Mouse (Mus musculus): Measurements from ENCODE around the gene Bckdhb. TPM values are rescaled to one million over a fixed set of nuclear protein-coding genes. Genes with fewer than 3 reads are reported as not detected.

Bckdhb gene
- polyA plus RNA-seq, 1 experiment: 57.7 TPM

DNA sequence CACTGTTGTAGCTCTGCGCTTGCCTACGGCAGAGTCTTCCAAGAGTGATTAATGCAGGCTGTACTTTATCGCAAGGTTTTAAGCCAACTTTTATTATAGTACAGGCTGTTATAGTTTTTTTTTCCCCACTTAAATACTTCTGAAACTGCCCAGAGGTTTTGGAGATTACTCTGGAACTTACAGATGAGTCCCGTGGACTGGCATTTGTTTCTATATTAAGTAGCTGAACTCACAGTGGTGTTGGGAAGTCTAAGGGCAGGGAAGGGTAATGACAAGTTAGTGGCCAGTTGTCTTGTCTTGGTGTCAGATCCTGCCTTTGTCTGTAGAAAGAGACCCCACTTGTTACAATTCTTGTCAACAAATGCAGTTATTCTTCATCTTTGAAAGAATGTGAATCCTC lies 158.6 kb downstream of the Bckdhb start:
- TF ChIP-seq CTCF (conservative IDR thresholded peaks at IDR 0.05; ENCODE audit: insufficient read depth, insufficient read length, low read depth, low read length) (no peak), POLR2A (IDR thresholded peaks at IDR 0.05; ENCODE audit: low read depth, low read length) (no peak)
- Histone ChIP-seq H3K27ac (ENCODE audit: insufficient read depth, low read depth, low read length) (no peak overlapping the region), H3K4me3 (ENCODE audit: insufficient read depth, low read depth, low read length) (no peak overlapping the region), H3K4me1 (ENCODE audit: control insufficient read depth, insufficient read depth, low read length) (no peaks in the 10 kb centered on the region), H3K27me3 (replicated peaks; ENCODE audit: control insufficient read depth, insufficient read depth, low read length) (no peaks in the 10 kb centered on the region), H3K36me3 (ENCODE audit: control insufficient read depth, insufficient read depth, low read length) (no peaks in the 10 kb centered on the region)
- 70% methylated on average over 4 of the region's 4 CpGs for WGBS
- no peak for DNase-seq

- TF ChIP-seq CTCF (conservative IDR thresholded peaks at IDR 0.05; ENCODE audit: insufficient read depth, insufficient read length, low read depth, low read length) (no peak), POLR2A (IDR thresholded peaks at IDR 0.05; ENCODE audit: low read depth, low read length) (no peak)
- Histone ChIP-seq H3K27me3 (replicated peaks; ENCODE audit: control insufficient read depth, insufficient read depth, low read length) (no peaks in the 10 kb centered on the region), H3K36me3 (ENCODE audit: control insufficient read depth, insufficient read depth, low read length) (no peaks in the 10 kb centered on the region), H3K4me1 (ENCODE audit: control insufficient read depth, insufficient read depth, low read length) (no peaks in the 10 kb centered on the region), H3K27ac (ENCODE audit: insufficient read depth, low read depth, low read length) (no peak overlapping the region), H3K4me3 (ENCODE audit: insufficient read depth, low read depth, low read length) (no peak overlapping the region)
- DNase-seq: no peak
- 95% methylated on average over 5 of the region's 5 CpGs for WGBS
Observed at GRCm38 (mm10) chr9:84084686-84085085, 159.7 kb downstream of the Bckdhb start.

- DNase-seq: no peak
- H3K27ac ChIP-seq (ENCODE audit: insufficient read depth, low read depth, low read length): no peak overlapping the region
- TF ChIP-seq CTCF (conservative IDR thresholded peaks at IDR 0.05; ENCODE audit: insufficient read depth, insufficient read length, low read depth, low read length) (no peak), POLR2A (IDR thresholded peaks at IDR 0.05; ENCODE audit: low read depth, low read length) (no peak)
- H3K27me3 ChIP-seq (replicated peaks; ENCODE audit: control insufficient read depth, insufficient read depth, low read length): no peaks in the 10 kb centered on the region
- 65% methylated on average over 9 of the region's 9 CpGs for whole genome bisulfite sequencing
- H3K4me3 ChIP-seq (ENCODE audit: insufficient read depth, low read depth, low read length): no peak overlapping the region
- no peaks in the 10 kb centered on the region for H3K36me3 ChIP-seq (ENCODE audit: control insufficient read depth, insufficient read depth, low read length)
- H3K4me1 ChIP-seq (ENCODE audit: control insufficient read depth, insufficient read depth, low read length): no peaks in the 10 kb centered on the region
Observed at GRCm38 (mm10) chr9:84090316-84091063, 165.5 kb downstream of the Bckdhb start.

DNA sequence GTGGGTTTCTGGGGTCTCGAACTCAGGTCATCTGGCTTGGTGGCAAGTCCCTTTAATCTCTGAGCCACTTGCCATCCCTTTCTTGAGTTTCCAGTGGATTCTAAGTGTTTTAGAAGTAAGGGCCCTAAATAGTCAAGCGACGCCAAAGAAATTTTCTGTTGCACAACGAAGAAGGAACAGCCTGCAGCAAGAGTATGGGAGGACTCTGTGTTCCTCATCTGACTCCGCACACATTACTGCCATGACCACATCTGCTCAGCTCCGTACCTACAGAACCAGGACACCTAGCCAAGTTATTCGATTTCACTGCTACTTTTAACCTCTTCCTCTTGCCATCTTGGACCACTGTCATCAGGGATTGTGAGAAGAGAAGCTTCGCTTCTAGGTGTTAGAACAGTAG lies 168.0 kb downstream of the Bckdhb start:
- 90% methylated on average over 8 of the region's 8 CpGs for WGBS
- Histone ChIP-seq H3K27ac (ENCODE audit: insufficient read depth, low read depth, low read length) (no peak overlapping the region), H3K4me1 (ENCODE audit: control insufficient read depth, insufficient read depth, low read length) (no peaks in the 10 kb centered on the region), H3K4me3 (ENCODE audit: insufficient read depth, low read depth, low read length) (no peak overlapping the region), H3K27me3 (replicated peaks; ENCODE audit: control insufficient read depth, insufficient read depth, low read length) (no peaks in the 10 kb centered on the region), H3K36me3 (ENCODE audit: control insufficient read depth, insufficient read depth, low read length) (no peaks in the 10 kb centered on the region)
- TF ChIP-seq CTCF (conservative IDR thresholded peaks at IDR 0.05; ENCODE audit: insufficient read depth, insufficient read length, low read depth, low read length) (no peak), POLR2A (IDR thresholded peaks at IDR 0.05; ENCODE audit: low read depth, low read length) (no peak)
- no peak for DNase-seq

GRCm38 (mm10) chr9:84094111-84094510 lies 169.2 kb downstream of the Bckdhb start:
- TF ChIP-seq POLR2A (IDR thresholded peaks at IDR 0.05; ENCODE audit: low read depth, low read length): no peak
- TF ChIP-seq CTCF (conservative IDR thresholded peaks at IDR 0.05; ENCODE audit: insufficient read depth, insufficient read length, low read depth, low read length): no peak
- WGBS: 79% methylated on average over 6 of the region's 6 CpGs
- peak; percentile 9 for DNase-seq

GRCm38 (mm10) chr9:84096484-84097015 lies 171.6 kb downstream of the Bckdhb start:
- Histone ChIP-seq H3K27ac (ENCODE audit: insufficient read depth, low read depth, low read length) (no peak overlapping the region), H3K4me3 (ENCODE audit: insufficient read depth, low read depth, low read length) (no peak overlapping the region), H3K27me3 (replicated peaks; ENCODE audit: control insufficient read depth, insufficient read depth, low read length) (no peaks in the 10 kb centered on the region), H3K4me1 (ENCODE audit: control insufficient read depth, insufficient read depth, low read length) (no peaks in the 10 kb centered on the region), H3K36me3 (ENCODE audit: control insufficient read depth, insufficient read depth, low read length) (no peaks in the 10 kb centered on the region)
- WGBS: 83% methylated on average over 13 of the region's 13 CpGs
- TF ChIP-seq CTCF (conservative IDR thresholded peaks at IDR 0.05; ENCODE audit: insufficient read depth, insufficient read length, low read depth, low read length) (no peak), POLR2A (IDR thresholded peaks at IDR 0.05; ENCODE audit: low read depth, low read length) (no peak)
- DNase-seq: peak; percentile 61

More at GRCm38 (mm10) chr9:84094111-84094510, 169.2 kb downstream of the Bckdhb start:
- H3K4me1 ChIP-seq (ENCODE audit: control insufficient read depth, insufficient read depth, low read length): no peaks in the 10 kb centered on the region
- H3K4me3 ChIP-seq (ENCODE audit: insufficient read depth, low read depth, low read length): no peak overlapping the region
- H3K27ac ChIP-seq (ENCODE audit: insufficient read depth, low read depth, low read length): no peak overlapping the region
- no peaks in the 10 kb centered on the region for H3K27me3 ChIP-seq (replicated peaks; ENCODE audit: control insufficient read depth, insufficient read depth, low read length)
- no peaks in the 10 kb centered on the region for H3K36me3 ChIP-seq (ENCODE audit: control insufficient read depth, insufficient read depth, low read length)

DNA sequence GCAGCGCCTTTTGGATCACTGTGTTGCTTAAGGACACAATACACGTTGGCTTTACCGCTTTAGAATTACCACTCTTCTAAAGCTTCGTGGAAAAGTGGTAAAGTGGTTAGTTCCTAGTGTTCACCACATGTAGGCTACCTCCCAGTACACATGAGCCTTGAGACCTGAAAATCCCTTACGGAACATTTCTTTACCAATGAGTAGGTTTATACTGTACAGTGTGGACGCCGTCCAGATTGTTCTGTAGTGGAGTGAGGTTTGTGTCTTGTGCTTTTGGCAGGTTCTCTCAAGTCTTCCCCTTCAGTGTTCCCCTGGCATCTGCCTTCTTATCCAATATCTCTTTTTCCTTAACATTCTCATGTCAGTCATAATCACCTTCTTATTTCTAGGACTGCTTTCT lies 178.4 kb downstream of the Bckdhb start:
- Histone ChIP-seq H3K27me3 (replicated peaks; ENCODE audit: control insufficient read depth, insufficient read depth, low read length) (no peaks in the 10 kb centered on the region), H3K4me3 (ENCODE audit: insufficient read depth, low read depth, low read length) (no peak overlapping the region), H3K36me3 (ENCODE audit: control insufficient read depth, insufficient read depth, low read length) (no peaks in the 10 kb centered on the region), H3K27ac (ENCODE audit: insufficient read depth, low read depth, low read length) (no peak overlapping the region), H3K4me1 (ENCODE audit: control insufficient read depth, insufficient read depth, low read length) (no peaks in the 10 kb centered on the region)
- no peak for TF ChIP-seq POLR2A (IDR thresholded peaks at IDR 0.05; ENCODE audit: low read depth, low read length)
- TF ChIP-seq CTCF (conservative IDR thresholded peaks at IDR 0.05; ENCODE audit: insufficient read depth, insufficient read length, low read depth, low read length): no peak
- 97% methylated on average over 7 of the region's 7 CpGs for WGBS
- no peak for DNase-seq

Measured in kidney, adult 2 months (tissue).